In genomic region chr4:109729281-109729680, GRCm38 (mm10) we compare ENCODE assay signal across 8 mouse cellular contexts. TPM values are rescaled to one million over a fixed set of nuclear protein-coding genes. Genes with fewer than 3 reads are reported as not detected.
A peak's percentile ranks its signal among the peaks of the same experiment; 100 is the strongest.
DNase-seq lines count a peak whose midpoint lies in the region; ATAC-seq and TF ChIP-seq lines count a peak whose summit lies in the region.

No protein-coding gene starts in this region.

- no peak overlapping the region for H3K27ac ChIP-seq in liver, embryonic 11.5 days (ENCODE audit: low read depth, low read length)
- no peak overlapping the region for H3K27ac ChIP-seq in forebrain, embryonic 11.5 days (ENCODE audit: low read depth, low read length)

- H3K27me3 ChIP-seq in liver, embryonic 11.5 days (replicated peaks; ENCODE audit: control insufficient read depth, insufficient read depth, low read length), result no peaks in the 10 kb centered on the region
- H3K27me3 ChIP-seq in Patski, result no peaks in the 10 kb centered on the region
- no peaks in the 10 kb centered on the region for H3K27me3 ChIP-seq in forebrain, embryonic 11.5 days (ENCODE audit: control insufficient read depth, insufficient read depth, low read length)

- 17% methylated on average over 2 of the region's 2 CpGs for WGBS in liver, embryonic 11.5 days
- WGBS in forebrain, embryonic 11.5 days, result 12% methylated on average over 2 of the region's 2 CpGs

- H3K4me2 ChIP-seq in liver, embryonic 11.5 days, result no peak overlapping the region
- no peak overlapping the region for H3K4me2 ChIP-seq in forebrain, embryonic 11.5 days (ENCODE audit: low read depth, low read length, severe bottlenecking)

- CTCF ChIA-PET in Patski (lab: Charles Lee), result interaction anchor here (0.9 to 1.6 kb wide), 2 partner anchors 225 to 287 kb away, joined by 3 to 4 read pairs; no protein-coding TSS in a partner anchor

- H3K4me1 ChIP-seq in liver, embryonic 11.5 days (replicated peaks; ENCODE audit: control insufficient read depth, insufficient read depth, low read length), result no peaks in the 10 kb centered on the region
- H3K4me1 ChIP-seq in forebrain, embryonic 11.5 days (replicated peaks; ENCODE audit: control insufficient read depth, insufficient read depth, low read length), result no peaks in the 10 kb centered on the region

- in situ Hi-C loops in Patski (cut with MboI; ENCODE audit: low pct_unique_long_range_greater_than_20kb), result no loop called here

- DNase-seq in frontal cortex, postnatal 36 days (ENCODE audit: low spot score in 2 of 2), result peak; percentile 15 to 31
- DNase-seq in liver (peak; percentile 17), Patski (ENCODE audit: low read depth, low spot score) (no peak)
- DNase-seq in liver, embryonic 11.5 days (ENCODE audit: low spot score), result no peak
- DNase-seq in right cerebral cortex, postnatal 14 days, result peak; percentile 13
- DNase-seq in forebrain, embryonic 11.5 days (ENCODE audit: low spot score), result no peak

- H3K9me3 ChIP-seq in liver, embryonic 11.5 days (ENCODE audit: control insufficient read depth, low read length), result no peaks in the 10 kb centered on the region
- no peaks in the 10 kb centered on the region for H3K9me3 ChIP-seq in forebrain, embryonic 11.5 days (ENCODE audit: control insufficient read depth, low read length)

- H3K36me3 ChIP-seq in liver, embryonic 11.5 days (ENCODE audit: control insufficient read depth, insufficient read depth, low read length), result no peaks in the 10 kb centered on the region
- no peaks in the 10 kb centered on the region for H3K36me3 ChIP-seq in forebrain, embryonic 11.5 days (ENCODE audit: control insufficient read depth, insufficient read depth, low read length)

- no peak overlapping the region for H3K4me3 ChIP-seq in liver, embryonic 11.5 days (ENCODE audit: low read depth, low read length)
- H3K4me3 ChIP-seq in forebrain, embryonic 11.5 days (ENCODE audit: low read depth, low read length), result no peak overlapping the region

- H3K9ac ChIP-seq in liver, embryonic 11.5 days (ENCODE audit: low read depth, low read length), result no peak overlapping the region
- H3K9ac ChIP-seq in forebrain, embryonic 11.5 days (ENCODE audit: low read length), result no peak overlapping the region

- TF ChIP-seq CTCF in Patski (IDR thresholded peaks at IDR 0.05), result peak; percentile 31

- no peak for ATAC-seq in frontal cortex, adult (ENCODE audit: low TSS enrichment)
- no peak for ATAC-seq in liver, embryonic 11.5 days (replicated peaks; ENCODE audit: low FRiP score)
- ATAC-seq in Patski, result no peak
- ATAC-seq in inflammation-experienced regulatory T-cells, adult 6 months, result peak; percentile 73
- no peak for ATAC-seq in forebrain, embryonic 11.5 days (replicated peaks; ENCODE audit: low FRiP score)

- POLR2A ChIA-PET in Patski (lab: Charles Lee), result interaction anchor here (0.6 kb wide), 1 partner anchor 32 kb away, joined by 3 read pairs; no protein-coding TSS in a partner anchor

RNA-seq across cellular contexts. Expression of gene Faf1, which starts 52.9 kb away (rescaled TPM):
- 28.7 and 32.6 TPM in 2 replicates for polyA plus RNA-seq in liver, embryonic 11.5 days (2014; fragmentation: Nextera tagmentation; extraction: Ambion mirVana)
- 27.2 TPM for polyA plus RNA-seq in Patski (2021)
- polyA plus RNA-seq in inflammation-experienced regulatory T-cells, adult 6 months (2017; shearing (Covaris generic)), result 1 to 10 TPM; 3.1 to 5.0 (median 4.8) TPM
- polyA plus RNA-seq in forebrain, embryonic 11.5 days (2014; fragmentation: Nextera tagmentation; extraction: Ambion mirVana), result 42.7 and 42.9 TPM in 2 replicates

Comparison
In these comparisons a context has a peak if more than half of its experiments do, and no peak if none do; other contexts are left out.
1. DNase-seq: peak in frontal cortex, postnatal 36 days (2 of 2), liver (single experiment) and right cerebral cortex, postnatal 14 days (single experiment); none in liver, embryonic 11.5 days (single experiment), Patski (single experiment) and forebrain, embryonic 11.5 days (single experiment).